Mouse (Mus musculus): ENCODE measurements at regions not wholly inside any gene's neighbourhood (a gene's known extent, or its start where the extent isn't known, plus 50 kb on each side); places are given as distances from the start of the nearest gene placed in this dataset.

DNA sequence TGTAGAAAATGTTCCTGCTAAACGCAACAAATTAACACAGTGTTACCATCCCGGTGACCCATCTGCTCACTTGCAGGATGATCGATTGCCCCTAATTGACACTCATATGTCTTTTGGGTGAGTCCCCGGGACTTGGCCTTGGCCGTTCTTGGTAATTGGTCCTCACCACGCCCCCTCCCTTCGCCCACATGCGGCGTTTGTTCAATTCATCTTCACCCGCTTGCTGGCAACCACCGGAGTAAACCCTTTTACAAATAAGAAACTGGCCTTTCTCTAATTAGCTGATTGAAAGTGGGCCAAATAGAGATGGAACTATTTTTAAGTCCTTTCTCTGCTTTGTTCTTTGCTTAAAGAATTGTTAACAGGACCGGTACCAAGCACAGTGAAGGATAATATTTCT, 234.7 kb upstream of the Ajap1 start:
- DNase-seq, result no peak
- intact Hi-C loops (cut with DNase I), result no loop called here

DNA sequence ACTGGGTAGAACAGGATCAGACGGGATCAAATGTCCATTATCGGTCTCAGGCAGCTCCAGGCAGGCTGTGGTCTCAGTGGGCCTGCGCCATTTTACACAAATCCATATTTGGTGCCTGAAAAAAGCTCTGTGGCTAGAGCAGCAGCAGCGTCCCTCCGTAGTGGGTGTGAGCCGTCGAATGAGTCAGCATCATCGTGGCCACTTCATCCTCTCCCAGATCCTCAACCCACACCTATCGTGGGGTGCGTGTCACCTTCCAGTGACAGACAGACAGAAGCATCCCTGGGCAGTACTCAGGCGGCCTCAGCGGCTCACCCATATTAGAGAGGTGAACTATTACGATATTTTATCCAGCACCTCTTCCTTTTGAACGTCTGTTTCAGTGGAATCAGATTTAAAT, 233.0 kb upstream of the A430005L14Rik start:
- intact Hi-C loops (cut with DNase I), result no loop called here
- no peak for DNase-seq

DNA sequence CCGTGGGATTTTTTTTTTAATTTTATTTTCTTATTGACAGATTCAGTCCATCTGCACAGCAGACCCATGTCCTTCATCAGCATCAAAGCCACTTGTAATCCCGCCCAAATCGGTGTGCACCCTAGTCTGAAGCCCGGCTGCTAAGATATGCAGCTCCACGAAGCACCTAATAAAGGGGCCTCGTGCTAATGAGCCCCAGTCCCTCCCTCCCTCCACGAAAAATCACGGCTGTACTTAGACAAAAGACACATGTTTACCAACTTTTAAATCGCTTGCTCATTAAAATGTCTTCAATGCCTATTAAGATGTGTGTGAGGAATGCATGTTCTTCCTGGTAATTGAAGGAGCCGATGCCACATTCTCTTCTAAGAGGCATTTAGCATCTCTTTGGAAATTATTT, 229.8 kb upstream of the A430005L14Rik start:
- intact Hi-C loops (cut with DNase I), result no loop called here
- no peak for DNase-seq

DNA sequence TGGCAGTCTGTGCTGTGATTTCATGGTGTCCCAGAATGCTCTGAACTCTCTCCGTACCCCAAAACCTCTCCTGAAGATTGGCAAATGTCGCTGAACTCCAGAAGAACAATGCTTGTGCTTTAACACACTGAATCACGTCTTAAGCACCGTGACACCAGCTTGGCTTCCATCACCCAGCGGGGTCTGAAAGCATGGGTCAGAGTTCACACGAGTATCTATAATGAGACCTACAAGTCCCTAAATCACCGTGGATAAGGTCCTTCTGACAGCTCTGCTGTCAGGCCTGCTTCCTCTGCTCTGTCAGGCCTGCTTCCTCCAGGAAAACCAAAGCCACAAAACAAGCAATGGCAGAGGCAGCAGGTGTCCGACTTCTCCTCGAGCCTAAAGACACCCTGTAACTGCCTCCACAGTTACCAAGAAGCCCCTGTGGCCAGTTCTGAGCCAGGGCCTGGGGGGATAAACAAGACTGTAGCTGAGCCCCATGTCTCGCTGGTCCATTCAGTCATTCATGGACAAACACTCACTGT, 229.1 kb upstream of the A430005L14Rik start:
- DNase-seq, result no peak
- intact Hi-C loops (cut with DNase I), result no loop called here

DNA sequence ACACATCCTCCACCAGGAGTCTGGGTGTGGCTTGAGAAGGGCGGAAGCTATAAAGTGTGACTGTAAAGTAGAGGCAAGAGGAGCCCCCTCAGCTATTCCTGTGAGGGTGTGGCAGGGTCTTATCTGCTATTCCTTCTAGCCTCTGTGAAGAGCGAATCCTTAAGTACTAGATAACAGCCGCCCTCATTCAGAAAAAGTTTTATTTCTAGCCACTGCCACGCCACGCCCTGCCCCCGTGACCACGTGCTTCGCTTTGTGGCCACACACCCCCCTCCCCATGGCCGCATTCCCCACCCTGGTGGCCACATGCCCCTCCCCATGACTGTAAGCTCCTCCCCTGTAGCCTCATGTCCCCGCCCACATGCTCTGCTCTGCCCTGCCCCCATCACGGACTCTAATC, 218.9 kb upstream of the A430005L14Rik start:
- no peak for DNase-seq
- intact Hi-C loops (cut with DNase I), result no loop called here

DNA sequence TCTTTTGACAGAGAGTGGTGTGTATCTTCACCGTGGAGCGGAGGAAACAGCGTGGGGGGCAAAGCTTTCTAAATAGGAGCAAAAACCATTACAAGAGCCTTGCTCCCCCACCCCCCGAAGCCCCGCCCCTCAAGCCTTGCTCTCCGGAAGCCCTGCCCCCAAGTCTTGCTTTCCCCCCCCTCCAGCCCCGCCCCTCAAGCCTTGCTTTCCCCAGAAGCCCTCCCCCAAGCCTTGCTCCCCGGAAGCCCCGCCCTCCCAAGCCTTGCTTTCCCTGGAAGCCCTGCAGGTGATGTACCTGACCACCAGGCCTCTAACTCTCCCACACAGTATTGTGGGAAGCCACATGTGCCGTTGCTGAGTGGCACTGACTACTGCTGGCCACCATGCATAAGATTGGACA, 214.8 kb upstream of the A430005L14Rik start:
- DNase-seq, result no peak
- intact Hi-C loops (cut with DNase I), result no loop called here

DNA sequence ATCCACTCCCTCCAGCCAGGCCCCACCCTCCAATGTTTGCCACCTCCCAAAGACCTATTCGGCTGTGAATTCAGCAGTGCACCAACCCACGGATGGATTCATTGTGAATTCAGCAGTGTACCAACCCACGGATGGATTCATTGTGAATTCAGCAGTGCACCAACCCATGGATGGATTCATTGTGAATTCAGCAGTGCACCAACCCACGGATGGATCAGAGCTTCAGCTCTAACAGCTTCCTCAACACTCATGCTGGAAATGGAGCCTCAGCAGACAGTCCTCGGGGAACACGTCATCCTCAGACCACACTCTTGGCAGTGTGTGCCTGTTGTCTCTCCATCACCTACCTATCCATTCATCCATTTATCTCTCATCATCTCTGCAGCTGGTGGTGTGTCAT, 204.2 kb upstream of the A430005L14Rik start:
- no peak for DNase-seq
- intact Hi-C loops (cut with DNase I), result no loop called here

DNA sequence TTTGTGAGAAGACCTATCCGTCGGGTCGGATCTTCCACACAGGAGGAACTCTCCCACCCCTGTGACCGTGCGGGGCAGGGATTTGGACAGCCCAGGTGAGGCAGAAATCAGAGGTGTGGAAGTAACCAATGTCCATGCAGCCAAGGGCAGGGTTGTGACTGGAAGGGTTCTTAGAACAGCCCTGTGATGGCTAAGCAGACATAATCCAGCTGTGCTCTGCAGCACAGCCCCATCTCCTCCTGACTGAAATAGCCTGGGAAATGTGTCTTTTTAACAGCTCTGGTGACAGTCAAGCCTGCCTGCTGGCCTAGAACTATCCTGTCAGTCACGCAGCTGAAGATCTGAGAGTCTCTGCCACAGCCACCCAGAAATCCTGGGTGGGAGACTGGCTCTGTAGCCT, 198.7 kb upstream of the A430005L14Rik start:
- intact Hi-C loops (cut with DNase I), result no loop called here
- DNase-seq, result no peak

DNA sequence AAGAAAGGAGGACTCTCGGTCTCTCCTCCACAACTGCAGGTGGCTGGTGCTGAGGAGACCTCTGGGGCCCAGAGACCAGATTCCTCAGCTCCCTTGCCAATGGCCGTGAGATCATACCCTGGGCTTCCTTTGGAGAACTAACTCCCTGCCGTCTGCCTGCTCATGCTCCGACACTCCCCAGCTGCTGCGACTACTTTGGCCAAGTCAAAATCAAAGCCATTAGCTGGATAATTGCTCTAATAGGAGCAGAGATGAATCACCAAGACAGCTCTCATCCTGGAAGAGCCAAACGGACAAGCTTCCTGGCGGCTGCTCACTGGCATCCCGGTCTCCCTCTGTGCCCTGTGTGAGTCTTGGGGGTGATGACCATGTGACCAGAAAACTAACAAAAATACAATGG, 198.3 kb upstream of the A430005L14Rik start:
- intact Hi-C loops (cut with DNase I), result no loop called here
- peak; percentile 62 to 63 for DNase-seq

DNA sequence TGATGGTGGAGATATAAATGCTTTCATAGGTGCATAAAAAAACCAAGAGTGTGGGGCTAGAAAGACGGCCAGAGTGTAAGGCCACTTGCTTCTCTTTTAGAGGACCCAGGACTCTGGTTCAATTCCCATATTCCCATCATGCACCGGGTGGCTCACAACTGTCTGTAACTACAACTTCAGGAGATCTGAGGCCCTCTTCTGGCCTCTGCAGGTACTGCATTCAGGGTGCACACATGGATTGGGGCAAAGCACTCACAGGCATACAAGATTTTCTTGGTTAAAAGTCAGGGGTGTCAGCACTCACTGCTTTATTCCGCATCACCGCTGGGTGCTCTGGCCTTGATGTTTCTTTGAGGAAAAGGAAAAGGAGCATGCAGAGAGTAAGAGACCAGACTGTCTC, 196.1 kb upstream of the A430005L14Rik start:
- intact Hi-C loops (cut with DNase I), result no loop called here
- no peak for DNase-seq

DNA sequence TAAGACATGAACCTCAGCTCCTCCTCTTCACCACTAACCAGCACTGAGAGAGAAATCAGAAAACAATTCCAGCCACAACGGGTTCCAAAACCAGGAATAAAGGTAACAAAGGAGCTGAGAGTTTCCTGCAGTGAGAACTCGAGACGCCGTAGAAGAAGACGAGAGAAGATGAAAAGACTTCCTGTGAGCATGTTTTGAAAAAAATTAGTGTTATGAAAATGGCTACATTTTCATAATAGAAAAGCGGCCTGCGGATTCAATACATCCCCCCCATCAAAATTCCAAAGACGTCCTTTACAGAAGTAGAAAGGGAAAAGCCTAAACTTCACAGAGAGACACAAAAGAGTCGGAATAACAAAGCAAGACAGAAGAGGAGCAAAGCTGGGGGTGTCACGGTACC, 193.6 kb upstream of the A430005L14Rik start:
- no peak for DNase-seq
- intact Hi-C loops (cut with DNase I), result no loop called here

DNA sequence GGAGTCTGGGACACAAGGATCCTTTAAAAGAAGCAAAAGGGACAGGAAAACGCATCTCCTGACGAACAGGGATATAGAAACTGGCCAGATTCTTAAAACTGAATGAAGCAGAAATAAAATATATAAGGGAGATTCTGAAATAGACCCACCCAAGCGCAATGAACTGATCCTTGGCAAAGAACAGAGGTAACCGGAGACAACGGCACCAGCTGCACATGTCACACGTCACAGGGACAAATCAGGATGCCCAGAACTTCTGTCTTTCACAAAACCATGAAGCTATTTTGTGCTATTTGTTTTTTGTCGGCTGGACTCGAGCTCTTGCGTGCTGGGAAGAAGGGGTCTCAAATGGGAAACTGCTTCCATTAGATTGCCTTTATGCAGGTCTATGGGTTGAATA, 189.3 kb upstream of the A430005L14Rik start:
- intact Hi-C loops (cut with DNase I), result no loop called here
- DNase-seq, result peak in 1 of 2 experiments; percentile 9

DNA sequence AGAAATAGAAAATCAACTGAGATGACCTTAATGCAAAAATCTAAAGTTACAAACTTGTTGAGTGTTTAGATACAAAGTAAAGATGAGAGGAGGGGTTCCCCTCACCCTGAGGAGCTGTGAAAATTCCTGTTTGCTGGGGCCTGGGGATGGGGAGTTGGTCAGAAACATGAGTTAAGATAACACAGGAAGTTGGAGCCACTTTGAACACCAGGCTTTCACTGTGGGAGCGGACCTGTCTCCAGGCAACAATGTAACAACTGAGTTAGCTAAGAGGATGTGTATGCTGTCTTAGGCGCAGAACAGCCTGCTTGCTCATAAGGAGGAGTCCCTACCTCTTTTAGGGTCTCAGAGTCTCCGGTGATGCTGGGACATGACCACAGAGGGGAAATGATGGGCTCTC, 188.7 kb upstream of the A430005L14Rik start:
- intact Hi-C loops (cut with DNase I), result no loop called here

DNA sequence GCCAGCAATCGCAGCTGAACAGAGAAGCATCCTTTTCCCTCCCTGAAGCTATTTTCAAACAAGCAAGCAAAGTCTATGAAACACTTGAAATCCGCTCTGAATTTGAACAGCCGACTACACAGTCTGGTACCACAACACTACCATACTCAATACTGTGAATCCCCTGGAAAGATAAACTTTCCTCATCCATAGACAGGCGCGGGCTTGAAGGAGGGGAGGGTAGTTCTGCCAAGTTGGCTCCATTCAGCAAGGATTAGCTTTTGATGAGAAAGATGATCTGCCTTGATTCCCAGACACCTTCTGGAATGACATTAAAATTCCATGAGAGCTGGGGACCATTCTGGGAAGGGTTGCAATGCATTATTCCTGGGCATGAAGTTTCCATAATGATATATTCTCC, 186.4 kb upstream of the A430005L14Rik start:
- DNase-seq, result no peak
- intact Hi-C loops (cut with DNase I), result no loop called here

More for the DNA sequence above, 188.7 kb upstream of the A430005L14Rik start:
- peak; percentile 7 to 16 for DNase-seq

DNA sequence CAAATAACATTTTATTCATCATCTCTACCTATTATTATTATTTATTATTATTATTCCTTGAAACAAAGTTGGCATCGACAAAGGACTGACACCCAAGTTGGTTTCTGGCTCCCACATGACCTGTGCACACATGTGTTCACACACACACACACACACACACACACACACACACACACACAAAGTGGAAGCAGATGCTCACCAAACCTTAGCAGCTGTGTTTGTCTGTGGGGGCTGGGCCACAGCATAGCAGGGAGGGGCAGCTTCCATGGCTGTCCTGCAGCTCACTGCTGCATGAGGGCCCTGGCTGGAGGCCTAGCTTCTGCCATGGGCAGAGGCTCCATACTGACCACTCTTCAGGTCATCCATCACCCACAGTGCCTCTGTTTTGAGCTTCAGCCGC, 176.5 kb upstream of the A430005L14Rik start:
- DNase-seq, result no peak
- intact Hi-C loops (cut with DNase I), result no loop called here

DNA sequence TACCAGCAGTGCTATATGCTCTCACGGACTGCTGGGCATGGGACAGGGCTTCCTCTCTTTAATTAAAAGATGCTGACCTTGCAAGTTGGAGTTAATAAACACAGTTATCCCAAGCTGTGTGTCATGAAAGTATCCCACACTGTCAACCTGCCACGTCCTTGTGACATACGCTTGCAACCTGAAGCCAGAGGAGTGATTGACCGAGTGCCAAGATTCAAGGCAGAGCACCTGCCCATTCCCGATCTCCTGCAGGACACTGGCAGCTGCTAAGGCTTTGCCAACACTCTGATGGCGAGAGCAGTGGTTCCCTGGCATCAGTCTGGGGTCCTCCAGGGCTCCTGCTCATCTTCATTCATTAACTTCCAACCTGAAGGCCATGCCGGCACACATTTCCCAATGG, 175.8 kb upstream of the A430005L14Rik start:
- intact Hi-C loops (cut with DNase I), result no loop called here

DNA sequence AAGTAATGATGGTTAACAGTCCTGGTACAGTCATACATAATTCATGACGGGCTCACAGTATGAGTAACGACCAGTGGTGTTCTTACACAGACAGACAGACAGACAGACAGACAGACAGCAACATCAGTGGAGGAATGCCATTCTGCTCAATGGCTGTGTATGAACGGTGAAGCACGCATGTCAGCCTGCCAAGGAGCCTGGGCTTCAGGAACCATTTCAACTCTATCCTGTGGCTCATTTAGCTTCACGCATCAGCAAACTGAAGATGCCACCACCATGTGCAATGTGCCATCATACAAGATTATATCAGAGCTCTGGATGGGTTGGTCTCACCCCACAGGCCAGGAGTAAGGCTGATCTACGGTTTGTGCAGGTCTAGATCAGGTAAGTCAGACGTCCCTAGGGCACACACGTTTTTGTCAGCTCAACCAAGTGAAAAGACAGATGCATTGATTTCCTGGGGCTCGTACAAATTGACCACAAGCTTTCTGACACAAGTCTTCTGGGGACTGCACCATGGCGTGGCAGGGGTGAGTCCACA, 175.0 kb upstream of the A430005L14Rik start:
- intact Hi-C loops (cut with DNase I), result no loop called here
- no peak for DNase-seq

More for the DNA sequence above, 175.8 kb upstream of the A430005L14Rik start:
- no peak for DNase-seq

DNA sequence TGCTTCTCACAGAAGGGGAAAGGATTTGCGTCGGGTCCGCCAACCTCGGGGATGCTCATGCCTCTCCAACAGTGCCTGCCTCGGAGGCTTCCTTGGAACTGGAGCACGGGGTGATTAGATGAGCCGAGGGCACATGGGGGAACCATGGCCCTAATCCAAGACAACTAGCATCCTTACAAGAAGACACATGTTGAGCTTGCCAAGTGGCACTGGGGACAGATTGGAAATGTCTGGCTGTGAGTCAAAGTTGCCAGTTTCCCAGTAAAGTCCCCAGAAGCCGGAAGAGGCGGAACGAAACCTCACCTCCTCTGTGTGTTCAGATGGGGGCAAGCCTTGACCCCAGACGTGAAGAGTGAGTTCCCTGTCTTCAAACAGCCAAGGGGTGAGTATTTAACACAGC, 172.6 kb upstream of the A430005L14Rik start:
- intact Hi-C loops (cut with DNase I), result no loop called here
- no peak for DNase-seq

DNA sequence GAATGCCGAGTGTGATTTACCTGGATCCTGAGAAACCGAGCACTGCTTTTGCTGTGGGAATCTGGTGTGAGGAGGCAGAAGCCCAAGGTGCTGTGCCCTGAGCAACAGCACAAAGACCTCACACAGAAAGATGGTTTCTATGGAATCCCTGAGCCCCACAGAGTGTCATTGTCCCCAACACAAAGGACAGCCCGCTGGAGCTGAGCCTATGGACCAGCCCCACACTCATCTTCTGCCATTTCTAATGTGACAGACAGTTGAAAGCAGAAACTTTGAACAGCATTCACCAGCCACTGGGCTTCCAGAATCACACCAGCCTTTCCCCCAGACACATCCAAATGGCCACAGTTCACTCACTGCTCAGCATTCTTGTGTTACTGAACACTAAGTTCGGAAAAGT, 171.5 kb upstream of the A430005L14Rik start:
- no peak for DNase-seq
- intact Hi-C loops (cut with DNase I), result no loop called here

DNA sequence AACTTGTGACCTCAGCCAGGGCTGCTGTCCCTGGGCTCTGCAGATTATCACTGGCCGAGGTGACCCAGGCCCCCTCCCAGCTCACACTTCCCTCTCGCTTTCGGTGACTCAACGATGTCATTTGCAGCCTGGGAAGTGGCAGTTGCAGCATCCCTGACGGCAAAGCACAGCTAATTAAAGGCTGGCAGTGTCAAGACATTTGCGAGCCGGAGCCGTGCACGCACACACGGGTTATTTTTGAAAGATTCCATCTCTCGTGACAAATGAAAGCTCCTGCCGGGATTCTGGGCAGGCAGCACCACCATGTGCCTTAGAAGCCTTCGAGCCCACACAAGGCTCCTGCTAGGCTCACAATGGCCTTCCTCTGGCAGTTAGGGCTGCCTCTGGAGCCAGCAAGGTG, 164.7 kb upstream of the A430005L14Rik start:
- no peak for DNase-seq
- intact Hi-C loops (cut with DNase I), result no loop called here

DNA sequence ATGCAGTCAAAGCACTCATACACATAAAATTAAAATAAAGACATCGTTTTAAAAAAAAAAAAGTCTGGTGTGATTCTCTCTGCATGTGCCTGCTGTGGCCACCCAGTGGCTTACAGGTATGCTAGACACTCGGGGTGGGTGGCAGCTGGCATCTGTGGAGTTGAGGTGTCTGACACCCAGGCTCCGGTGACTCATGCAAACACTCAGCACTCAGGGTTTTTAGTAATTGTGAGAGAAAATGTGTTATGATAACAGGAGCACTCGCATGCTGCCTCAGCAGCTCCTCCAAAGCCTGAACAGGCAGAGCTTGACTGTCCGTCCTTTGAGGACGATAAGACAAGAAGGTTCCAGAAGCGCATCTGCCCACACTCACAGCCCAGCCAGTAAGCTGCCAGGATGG, 159.0 kb upstream of the A430005L14Rik start:
- no peak for DNase-seq
- intact Hi-C loops (cut with DNase I), result no loop called here

DNA sequence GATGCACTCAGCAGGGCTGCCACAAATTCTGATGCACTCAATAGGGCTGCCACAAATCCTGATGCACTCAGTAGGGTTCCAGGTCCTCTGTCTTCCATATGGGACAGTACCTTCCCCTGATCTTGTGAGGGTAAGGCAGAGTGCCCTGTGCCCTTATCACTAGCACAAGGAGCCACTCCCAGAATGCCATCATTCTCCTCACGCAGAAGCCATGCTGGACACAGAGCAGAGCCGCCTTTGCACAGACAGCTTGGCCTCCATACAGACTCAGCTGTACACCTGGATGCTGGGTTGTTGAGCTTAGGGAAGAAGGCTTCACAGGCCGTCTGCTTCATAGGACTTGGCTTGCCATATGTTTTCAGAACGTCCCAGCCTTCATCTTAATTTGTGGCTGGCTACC, 151.3 kb upstream of the A430005L14Rik start:
- intact Hi-C loops (cut with DNase I), result no loop called here
- no peak for DNase-seq

DNA sequence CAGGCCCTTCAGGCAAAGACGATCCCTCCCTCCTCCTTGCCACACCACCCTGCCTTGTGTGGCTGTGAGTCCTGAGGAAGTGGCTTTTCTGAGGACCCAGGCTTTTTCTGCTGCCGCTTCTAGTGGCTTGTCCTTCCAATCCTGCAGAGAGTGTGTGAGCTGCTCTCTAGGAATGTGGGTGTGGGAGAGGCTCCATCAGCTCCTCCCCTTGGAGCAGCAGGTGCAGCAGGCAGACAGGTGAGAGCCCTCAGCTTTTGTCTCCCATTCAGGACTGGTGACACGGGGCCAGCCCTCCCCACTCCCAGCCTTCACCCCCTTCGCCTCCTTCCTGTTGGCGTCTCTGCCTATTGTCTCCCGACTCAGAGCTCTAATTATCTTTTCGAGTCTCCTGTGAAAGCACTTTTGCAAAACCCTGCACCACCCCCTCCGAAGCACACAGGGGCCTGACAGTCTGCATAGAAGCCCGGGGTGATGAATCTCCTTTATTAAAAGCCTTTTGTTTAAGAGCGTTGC, 150.8 kb upstream of the A430005L14Rik start:
- intact Hi-C loops (cut with DNase I), result no loop called here

More for the DNA sequence above, 150.8 kb upstream of the A430005L14Rik start:
- no peak for DNase-seq
